Mouse (Mus musculus) common myeloid progenitor, adult 5-6 weeks (primary cell): ENCODE results near the gene Gsdma. TPM values are rescaled to one million over a fixed set of nuclear protein-coding genes. Genes with fewer than 3 reads are reported as not detected.
"Not testable (repeated sequence)": the region's sequence is repeated elsewhere in the genome, so short reads cannot be mapped to it uniquely, and the experiment has no call there.

Source experiments
- ATAC-seq: replicated peaks from 2 replicates; pipeline ENCODE4 v1.8.0; 2016; ENCODE audit warnings: low read depth, mild to moderate bottlenecking, moderate TSS enrichment, inconsistent platforms; ENCODE audit not compliant: poor library complexity, severe bottlenecking
- total RNA-seq: library from RNA; stranded (forward); fragments of 200-1000, 187-1606 nt; gene quantifications from 2 replicates; pipeline ENCODE4 v1.2.3, GENCODE M21; 2017

Gene Gsdma
- total RNA-seq, 1 experiment from 2014 or later: 0.05 TPM

- no peak for ATAC-seq
These were observed 15.9 kb downstream of the Gsdma start for GRCm38 (mm10) chr11:98680023-98680422.

GRCm38 (mm10) chr11:98680595-98680994 is 16.4 kb downstream of the Gsdma start:
- ATAC-seq: not testable (repeated sequence)

- no peak for ATAC-seq
These were observed 17.0 kb downstream of the Gsdma start for GRCm38 (mm10) chr11:98681186-98681585.

- peak; percentile 94 for ATAC-seq
These were observed 17.9 kb downstream of the Gsdma start, which contains the start of gene Psmd3 for GRCm38 (mm10) chr11:98681786-98682745. Gene Psmd3, plus strand, starts transcription at chr11:98682554.

GRCm38 (mm10) chr11:98682811-98683210 is 18.7 kb downstream of the Gsdma start:
- ATAC-seq: no peak

- ATAC-seq: no peak
These were observed 21.5 kb downstream of the Gsdma start for GRCm38 (mm10) chr11:98685642-98686041.

GRCm38 (mm10) chr11:98686976-98687375 is 22.8 kb downstream of the Gsdma start:
- no peak for ATAC-seq

- ATAC-seq: no peak
These were observed 23.9 kb downstream of the Gsdma start for GRCm38 (mm10) chr11:98688009-98688408.

- no peak for ATAC-seq
These were observed 29.1 kb downstream of the Gsdma start for GRCm38 (mm10) chr11:98693201-98693600.

- no peak for ATAC-seq
These were observed 29.6 kb downstream of the Gsdma start for GRCm38 (mm10) chr11:98693746-98694145.

- no peak for ATAC-seq
These were observed 30.1 kb downstream of the Gsdma start for GRCm38 (mm10) chr11:98694301-98694700.

- no peak for ATAC-seq
These were observed 31.3 kb downstream of the Gsdma start for GRCm38 (mm10) chr11:98695408-98695807.

- ATAC-seq: no peak
These were observed 32.5 kb downstream of the Gsdma start for GRCm38 (mm10) chr11:98696454-98697216.

GRCm38 (mm10) chr11:98697225-98697624 is 33.1 kb downstream of the Gsdma start:
- no peak for ATAC-seq

- ATAC-seq: no peak
These were observed 34.9 kb downstream of the Gsdma start for GRCm38 (mm10) chr11:98698849-98699640.

GRCm38 (mm10) chr11:98699911-98700310 is 35.8 kb downstream of the Gsdma start:
- ATAC-seq: peak; percentile 88

GRCm38 (mm10) chr11:98701213-98701670 is 37.1 kb downstream of the Gsdma start, which contains the start of gene Csf3:
Gene Csf3, plus strand, starts transcription at chr11:98701263.
- no peak for ATAC-seq

GRCm38 (mm10) chr11:98702323-98702722 is 38.2 kb downstream of the Gsdma start:
- ATAC-seq: no peak

- ATAC-seq: no peak
These were observed 40.9 kb downstream of the Gsdma start for GRCm38 (mm10) chr11:98705021-98705420.
